Mouse (Mus musculus): ENCODE results near the gene Mc1r. TPM values are rescaled to one million over a fixed set of nuclear protein-coding genes. Genes with fewer than 3 reads are reported as not detected.
A peak's percentile ranks its signal among the peaks of the same experiment; 100 is the strongest.
"Not testable (repeated sequence)": the region's sequence is repeated elsewhere in the genome, so short reads cannot be mapped to it uniquely, and the experiment has no call there.

The Mc1r gene
- total RNA-seq, 2 experiments from 2014 or later: not detected

DNA sequence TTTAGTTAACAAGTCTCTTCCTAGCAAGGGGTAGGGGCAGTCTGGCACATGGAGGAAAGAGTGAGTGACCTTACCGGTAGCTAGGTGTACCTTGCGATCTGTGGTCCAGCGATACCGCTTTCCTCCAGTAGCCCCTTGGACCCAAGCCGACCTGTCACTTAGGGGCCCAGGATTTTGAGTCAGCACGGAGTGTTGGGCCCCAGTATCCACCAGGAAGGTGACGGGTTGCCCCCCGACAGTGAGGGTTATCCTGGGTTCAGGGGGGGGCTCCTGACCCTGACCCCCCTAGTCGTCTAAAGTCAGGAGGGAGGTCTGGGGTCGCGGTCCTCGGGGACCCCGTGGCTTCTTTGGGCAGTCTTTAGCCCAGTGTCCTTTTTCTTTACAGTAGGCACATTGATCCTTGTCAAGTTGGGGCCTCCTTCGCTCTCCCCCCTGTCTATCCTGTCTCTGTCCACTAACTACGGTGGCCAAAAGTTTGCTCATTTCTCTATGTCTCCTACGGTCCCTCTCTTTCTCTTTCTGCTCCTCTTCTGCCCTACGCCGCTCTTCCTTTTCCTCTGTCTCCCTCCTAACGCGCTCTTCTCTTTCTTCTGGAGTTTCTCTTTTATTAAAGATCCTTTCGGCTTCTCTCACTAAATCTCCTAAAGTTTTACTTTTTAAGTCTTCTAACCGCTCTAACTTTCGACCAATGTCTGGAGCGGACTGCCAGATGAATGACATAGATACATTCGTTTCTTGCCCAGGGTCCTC lies 24.9 kb downstream of the Mc1r start:
- DNase-seq: no peak

DNA sequence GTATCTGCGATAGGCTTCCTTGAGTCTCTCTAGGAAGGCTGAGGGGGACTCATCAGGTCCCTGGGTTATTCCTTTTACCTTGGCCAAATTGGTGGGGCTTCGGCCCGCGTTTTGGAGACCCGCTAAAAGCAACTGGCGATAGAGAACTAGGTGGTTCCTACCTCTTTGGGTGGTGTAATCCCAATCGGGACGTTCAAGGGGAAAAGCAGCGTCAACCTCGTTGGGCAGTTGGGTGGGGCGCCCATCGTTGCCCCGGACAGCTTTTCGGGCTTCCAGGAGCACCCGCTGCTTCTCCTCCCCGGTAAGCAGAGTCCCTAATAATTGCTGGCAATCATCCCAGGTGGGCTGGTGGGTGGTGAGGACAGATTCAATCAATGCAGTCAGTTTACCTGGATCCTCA lies 25.5 kb downstream of the Mc1r start:
- no peak for DNase-seq

DNA sequence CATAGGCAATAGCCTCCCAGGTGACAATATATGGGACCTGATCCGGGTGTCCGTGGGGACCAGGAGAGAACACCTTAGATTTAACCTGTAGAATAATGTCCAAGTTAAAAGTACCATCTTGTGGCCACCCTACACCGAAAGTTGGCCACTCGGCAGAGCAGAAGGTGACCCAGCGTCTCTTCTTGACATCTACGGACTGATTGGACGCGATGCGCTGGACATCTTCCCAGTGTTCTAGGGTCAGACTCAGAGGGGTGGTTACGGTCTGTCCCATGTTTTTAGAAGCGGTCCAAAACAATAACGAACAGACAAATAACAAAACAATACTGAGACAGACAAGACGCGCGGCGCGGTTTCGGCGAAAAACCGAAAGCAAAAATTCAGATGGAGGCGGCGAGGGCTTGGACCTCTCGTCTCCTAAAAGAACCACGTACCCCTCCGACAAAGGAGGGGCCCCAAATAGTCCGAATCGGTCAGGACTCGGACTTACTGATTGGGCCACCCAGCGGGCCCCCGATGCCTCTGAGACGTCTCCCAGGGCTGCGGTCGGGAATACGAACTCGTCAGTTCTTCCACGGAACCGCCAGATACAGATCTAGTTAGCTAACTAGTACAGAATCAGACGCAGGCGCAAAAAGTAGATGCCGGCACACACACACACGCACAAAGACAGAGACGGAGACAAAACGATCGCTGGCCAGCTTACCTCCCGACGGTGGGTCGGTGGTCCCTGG lies 26.5 kb downstream of the Mc1r start:
- not testable (repeated sequence) for DNase-seq

DNA sequence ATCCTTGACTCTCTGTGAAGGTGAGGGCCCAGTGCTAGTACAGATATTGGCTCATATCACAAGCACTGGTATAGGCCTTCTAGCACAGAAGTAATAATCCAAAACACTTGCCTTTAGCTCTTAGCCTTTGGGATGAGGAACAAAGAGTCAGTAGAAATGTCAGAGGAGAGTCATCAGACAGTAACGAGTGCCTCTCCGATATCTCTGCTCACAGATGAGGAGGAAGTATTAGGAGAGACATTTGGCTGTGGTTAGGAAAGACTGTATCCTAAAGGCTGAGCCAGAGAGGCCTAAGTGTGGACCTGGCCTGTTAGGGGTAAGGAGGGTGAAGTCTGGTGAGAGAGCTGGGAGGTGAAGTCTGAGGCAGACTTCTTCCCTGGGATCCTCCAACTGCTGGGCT lies 34.9 kb downstream of the Mc1r start:
- DNase-seq: no peak

DNA sequence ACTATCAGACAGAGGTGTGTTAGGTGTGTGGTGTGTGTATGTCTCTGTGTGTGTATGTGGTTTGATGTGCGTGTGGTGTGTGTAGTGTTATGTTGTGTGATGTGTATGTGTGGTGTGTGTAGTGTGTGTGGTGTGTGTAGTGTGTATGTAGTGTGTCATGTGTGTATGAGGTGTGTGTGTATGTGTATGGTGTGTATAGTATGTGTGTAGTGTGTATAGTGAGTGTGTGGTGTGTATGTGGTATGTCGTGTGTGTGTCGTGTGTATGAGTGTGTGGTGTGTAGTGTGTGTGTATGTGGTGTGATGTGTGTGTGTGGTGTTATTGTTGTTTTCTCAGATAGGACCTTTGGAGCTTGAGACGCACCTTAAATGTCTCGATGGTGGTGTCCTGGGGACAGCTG lies 35.4 kb downstream of the Mc1r start:
- no peak for DNase-seq

DNA sequence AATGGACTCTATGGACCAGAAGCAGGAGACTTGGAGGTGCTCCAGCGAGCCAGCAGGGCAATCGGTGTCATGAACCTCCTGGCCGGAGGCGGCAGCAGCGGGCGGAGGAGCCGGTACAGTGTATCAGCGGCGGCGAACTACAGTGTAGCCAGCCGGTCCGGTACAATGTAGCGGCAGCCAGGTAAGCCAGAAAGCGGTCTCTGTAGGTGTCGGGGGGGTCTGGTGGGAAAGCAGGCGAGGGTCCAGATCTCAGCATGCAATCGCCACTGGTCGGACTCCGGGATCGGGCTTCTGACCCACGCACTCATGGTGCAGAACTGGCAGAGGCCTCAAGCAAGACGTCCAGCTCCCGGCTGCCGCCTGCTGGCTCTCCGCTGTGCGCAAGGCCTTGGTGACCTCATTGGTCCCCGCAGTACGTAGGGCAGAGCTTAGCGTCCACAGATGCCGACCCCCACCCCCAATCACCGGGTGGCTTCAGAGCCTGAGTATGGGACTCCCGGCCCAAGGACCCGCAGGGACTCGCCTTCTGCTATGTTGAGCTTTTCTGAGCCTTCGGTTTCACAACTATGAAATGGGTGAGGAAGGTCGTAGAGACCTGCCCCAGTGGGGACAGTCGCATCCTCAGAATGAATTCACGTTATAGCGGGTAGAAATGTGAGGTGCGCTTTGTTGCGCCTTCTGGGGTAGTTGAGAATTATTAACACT lies 36.1 kb downstream of the Mc1r start:
- DNase-seq: peak; percentile 94 to 99

DNA sequence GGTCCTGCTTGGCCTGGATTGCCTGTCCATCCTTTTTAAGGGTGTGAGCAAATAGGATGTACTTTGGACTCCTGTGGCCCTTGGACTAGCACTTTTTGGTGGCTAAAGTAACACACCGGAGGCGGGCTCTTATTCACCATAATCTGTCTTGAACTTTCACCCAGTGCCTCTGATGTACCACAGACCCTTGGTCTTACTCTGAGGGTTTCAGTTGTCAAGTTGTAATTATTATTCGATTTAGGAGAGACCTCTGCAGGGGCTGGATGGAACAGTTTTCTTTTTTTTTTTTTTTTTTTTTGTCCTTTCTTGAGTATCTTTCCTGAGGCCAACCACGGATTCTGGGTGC lies 36.6 kb downstream of the Mc1r start:
- DNase-seq: no peak

DNA sequence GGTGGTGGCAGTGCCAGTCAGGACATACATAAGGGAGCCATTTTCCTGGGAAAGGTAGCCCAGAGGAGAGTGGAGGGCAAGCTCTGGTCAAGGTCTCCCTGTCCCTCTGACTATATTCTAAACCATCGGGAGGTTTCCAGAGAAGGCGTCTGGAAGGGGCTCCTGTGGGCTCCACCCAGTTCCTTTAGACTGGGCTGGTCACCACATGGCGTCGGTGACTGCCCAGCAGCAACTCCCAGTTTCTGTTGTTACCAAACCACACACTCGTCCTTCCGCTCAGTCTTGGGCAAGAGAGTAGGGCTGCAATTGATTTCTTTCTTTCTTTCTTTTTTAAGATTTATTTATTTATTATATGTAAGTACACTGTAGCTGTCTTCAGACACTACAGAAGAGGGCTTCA lies 37.2 kb downstream of the Mc1r start:
- no peak for DNase-seq

DNA sequence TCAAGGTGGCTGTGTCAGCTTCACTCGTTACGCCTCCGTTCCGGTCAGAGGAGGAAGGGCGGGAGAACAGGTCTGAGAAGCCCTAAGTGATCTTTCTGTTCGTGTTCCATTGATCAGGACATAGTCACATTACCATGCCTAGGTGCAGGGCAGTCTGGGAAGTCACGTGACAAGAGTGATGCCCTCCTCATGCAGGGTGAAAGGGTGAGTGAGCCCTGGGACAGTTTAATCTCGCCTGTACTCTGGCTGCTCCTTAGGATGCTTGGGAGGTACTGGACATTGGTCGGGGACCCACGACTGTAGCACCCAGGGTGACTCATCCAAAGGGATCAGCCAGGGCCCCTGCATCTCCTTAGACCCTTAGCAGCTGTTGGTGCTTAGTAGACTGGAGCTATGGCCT lies 39.1 kb downstream of the Mc1r start:
- DNase-seq: no peak

DNA sequence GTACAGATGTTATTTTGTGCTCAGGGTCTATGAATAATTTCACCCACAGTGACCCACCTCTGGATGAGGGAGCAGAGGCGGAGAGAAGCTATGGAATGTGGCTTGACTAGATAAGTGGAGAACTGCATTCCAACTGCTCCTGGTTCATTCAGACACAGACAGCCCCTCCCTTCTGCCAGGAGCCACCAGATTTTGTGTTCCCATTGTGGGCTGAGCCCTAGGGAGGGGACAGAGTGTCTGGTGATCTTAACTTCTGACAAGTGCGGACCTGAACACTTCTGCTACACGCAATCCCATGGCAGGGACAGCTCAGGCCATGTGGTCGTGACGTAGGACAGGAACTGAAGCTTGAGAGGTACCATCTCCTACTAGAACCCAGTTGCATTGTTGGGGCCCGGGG lies 39.9 kb downstream of the Mc1r start:
- peak in 1 of 2 experiments; percentile 17 for DNase-seq

DNA sequence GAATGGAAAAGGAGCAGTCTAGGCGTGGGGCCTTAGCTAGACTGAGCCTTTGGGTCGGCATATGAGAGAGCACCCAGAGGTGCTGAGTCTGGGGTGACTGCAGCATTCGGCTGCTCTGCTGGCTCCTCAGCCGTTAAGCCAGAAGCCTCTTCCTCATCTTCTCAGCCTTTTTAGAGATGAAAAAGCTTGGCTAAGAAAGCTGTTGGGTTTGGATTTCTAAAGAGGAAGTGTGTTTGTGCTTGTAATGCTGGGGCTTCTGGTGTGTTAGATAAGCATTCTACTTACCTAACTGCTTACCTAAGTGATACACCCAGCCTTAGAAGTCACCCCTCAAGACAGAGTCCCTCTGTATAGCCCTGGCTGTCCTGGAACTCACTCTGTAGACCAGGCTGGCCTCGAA lies 43.9 kb downstream of the Mc1r start:
- DNase-seq: no peak

DNA sequence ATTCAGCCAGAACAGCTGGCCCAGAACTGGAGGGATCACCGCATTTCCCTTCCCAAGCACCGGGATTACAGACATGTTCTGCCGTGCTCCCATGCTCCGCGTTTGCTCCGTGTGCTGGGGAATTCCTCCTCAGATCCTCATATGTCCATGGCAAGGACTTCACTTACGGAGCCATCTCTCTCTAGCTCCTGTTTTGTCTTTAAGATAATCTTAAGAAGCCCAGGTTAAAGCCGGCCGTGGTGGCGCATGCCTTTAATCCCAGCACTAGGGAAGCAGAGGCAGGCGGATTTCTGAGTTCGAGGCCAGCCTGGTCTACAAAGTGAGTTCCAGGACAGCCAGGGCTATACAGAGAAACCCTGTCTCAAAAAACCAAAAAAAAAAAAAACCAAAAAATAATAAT lies 44.8 kb downstream of the Mc1r start:
- not testable (repeated sequence) for DNase-seq

DNA sequence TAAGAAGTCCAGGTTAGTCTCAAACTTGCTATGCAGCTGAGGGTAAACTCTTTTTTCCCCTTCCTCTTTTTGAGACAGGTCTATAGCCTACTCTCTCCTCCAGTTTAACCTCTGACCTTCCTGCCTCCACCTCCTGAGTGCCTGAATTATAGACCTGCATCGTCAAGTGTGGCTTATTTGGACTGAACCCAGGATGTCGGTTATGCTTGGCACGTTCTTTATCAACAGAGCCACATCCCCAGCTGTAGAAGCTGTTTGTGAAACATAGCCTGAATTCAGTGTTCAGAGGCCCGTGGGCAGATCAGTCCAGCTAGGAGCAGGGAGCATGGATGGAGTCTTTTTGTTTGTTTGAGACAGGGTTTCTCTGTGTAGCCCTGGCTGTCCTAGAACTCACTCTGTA lies 45.2 kb downstream of the Mc1r start:
- no peak for DNase-seq

DNA sequence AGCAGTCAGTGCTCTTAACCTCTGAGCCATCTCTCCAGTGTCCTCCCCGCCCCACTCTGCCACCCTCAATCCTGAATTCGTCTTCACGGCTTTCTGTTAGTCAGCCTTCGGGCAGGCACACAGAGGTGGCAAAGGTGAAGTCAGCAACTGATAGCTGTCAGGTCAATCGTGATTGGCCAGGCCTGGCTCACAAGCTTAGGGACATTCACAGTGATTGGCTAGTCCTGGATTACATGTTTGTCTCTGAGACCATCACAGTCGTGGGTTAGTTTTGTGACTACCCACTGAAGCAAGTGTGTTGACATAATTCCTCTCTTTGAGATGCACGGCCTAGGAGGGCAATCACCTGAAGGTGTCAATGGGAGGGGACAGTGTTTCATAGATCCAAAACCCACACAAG lies 46.4 kb downstream of the Mc1r start:
- no peak for DNase-seq

DNA sequence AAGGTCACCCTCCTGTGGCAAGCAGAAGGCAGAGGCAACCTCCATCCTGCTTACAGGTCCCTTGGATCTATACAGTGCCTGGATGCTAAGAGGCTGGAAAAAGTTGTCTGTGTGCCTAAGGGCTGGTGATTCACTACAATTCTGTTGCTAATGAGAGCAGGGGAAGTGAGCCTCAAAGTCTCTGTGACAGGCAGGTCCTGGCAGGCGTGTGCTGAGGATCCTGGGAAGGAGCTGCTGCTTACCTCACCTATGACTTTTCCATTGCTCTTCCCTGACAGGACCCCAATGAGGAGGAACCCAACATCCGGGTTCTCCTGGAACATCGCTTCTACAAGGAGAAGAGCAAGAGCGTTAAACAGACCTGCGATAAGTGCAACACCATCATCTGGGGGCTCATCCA lies 47.0 kb downstream of the Mc1r start:
- DNase-seq: no peak

DNA sequence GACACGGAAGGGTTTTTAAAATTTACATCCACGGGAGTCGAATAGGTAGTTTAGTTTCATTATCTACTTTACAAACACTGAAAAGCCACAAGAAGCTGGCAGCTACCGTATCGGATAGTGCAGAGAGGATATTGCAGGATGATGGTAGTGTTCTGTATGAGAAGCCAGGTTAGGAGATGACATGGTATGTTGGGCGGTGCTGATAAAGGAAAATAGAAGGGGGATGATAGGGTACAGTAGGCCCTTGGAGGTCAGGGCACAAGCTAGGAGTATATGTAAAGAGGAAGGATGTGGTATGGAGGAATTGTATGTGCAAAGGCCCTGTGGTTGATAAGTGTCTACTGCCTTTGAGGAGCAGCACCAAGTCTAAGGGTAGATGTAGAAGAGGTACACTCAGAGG lies 47.7 kb downstream of the Mc1r start:
- no peak for DNase-seq

Other genes starting within 250 kb of the Mc1r start
- gene Sult5a1, start 248.8 kb upstream of the Mc1r start, total RNA-seq (2021): 1 to 10 TPM in 1 of 2 experiments, under 1 TPM in 1; 0.82 to 1.3 TPM
- 10 to 100 TPM; 28.2 to 38.9 TPM for gene Dpep1, start 220.9 kb upstream of the Mc1r start, total RNA-seq (2021)
- gene Chmp1a, start 194.3 kb upstream of the Mc1r start, total RNA-seq (2021): 10 to 100 TPM; 56.4 to 68.6 TPM
- 10 to 100 TPM; 28.5 to 31.6 TPM for gene Spata33, start 194.3 kb upstream of the Mc1r start, total RNA-seq (2021)
- 10 to 100 TPM; 17.5 to 24.2 TPM for gene Cdk10, start 182.3 kb upstream of the Mc1r start, total RNA-seq (2021)
- 1 to 10 TPM; 7.0 to 7.9 TPM for gene Spata2l, start 170.9 kb upstream of the Mc1r start, total RNA-seq (2021)
- gene Zfp276, start 152.9 kb upstream of the Mc1r start, total RNA-seq (2021): 10 to 100 TPM; 10.3 to 13.4 TPM
- 10 to 100 TPM; 27.8 to 31.5 TPM for gene Vps9d1, start 152.8 kb upstream of the Mc1r start, total RNA-seq (2021)
- gene Fanca, start 88.5 kb upstream of the Mc1r start, total RNA-seq (2021): 1 to 10 TPM; 4.5 to 8.4 TPM
- gene Spire2, start 74.4 kb upstream of the Mc1r start, total RNA-seq (2021): under 1 TPM in 1 of 2 experiments, not detected in 1; 0.31 TPM
- gene Tcf25, start 33.4 kb upstream of the Mc1r start, total RNA-seq (2021): 100 to 1,000 TPM; 129 to 152 TPM
- under 1 TPM; 0.22 to 0.26 TPM for gene Tubb3, start 4.3 kb downstream of the Mc1r start, total RNA-seq (2021)
- 10 to 100 TPM; 64.5 to 64.6 TPM for gene Def8, start 16.4 kb downstream of the Mc1r start, total RNA-seq (2021)
- 10 to 100 TPM; 72.1 to 72.9 TPM for gene Afg3l1, start 70.8 kb downstream of the Mc1r start, total RNA-seq (2021)
- not detected for gene Dbndd1, start 108.4 kb downstream of the Mc1r start, total RNA-seq (2021)
- 1 to 10 TPM; 3.2 to 4.0 TPM for gene Gas8, start 111.7 kb downstream of the Mc1r start, total RNA-seq (2021)
- gene Rhou, start 246.8 kb downstream of the Mc1r start, total RNA-seq (2021): 1 to 10 TPM; 6.3 to 8.9 TPM

Data from heart, adult 18-20 months (tissue).